Mouse (Mus musculus): ENCODE data around the gene Fbxl18.
A peak's percentile ranks its signal among the peaks of the same experiment; 100 is the strongest.

Fbxl18 gene

GRCm38 (mm10) chr5:142894918-142895613 lies at the start of gene Fbxl18:
Gene Fbxl18 (minus strand): TSS chr5:142895421.
- DNase-seq (ENCODE audit: low read depth, low spot score): peak; percentile 80

DNA sequence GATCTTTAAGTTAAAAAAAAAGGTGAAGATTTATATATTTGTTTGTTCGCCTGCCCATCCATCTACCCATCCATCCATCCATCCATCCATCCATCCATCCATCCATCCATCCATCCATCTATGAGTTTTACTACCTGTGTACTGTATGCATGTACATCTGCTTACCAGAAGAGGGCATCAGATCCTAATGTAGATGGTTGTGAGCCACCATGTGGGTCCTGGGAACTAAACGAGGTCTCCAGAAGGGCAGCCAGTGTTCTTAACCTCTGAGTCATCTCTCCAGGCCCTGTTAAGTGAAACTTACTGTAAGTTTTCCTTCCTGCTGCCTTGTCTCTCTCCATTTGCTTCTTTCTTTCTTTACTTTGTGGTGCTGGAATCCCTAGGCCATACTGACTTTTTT lies 45.2 kb upstream of the Fbxl18 start:
- DNase-seq (ENCODE audit: low read depth, low spot score): no peak

GRCm38 (mm10) chr5:142937956-142938727 lies 42.9 kb upstream of the Fbxl18 start:
- DNase-seq (ENCODE audit: low read depth, low spot score): no peak

DNA sequence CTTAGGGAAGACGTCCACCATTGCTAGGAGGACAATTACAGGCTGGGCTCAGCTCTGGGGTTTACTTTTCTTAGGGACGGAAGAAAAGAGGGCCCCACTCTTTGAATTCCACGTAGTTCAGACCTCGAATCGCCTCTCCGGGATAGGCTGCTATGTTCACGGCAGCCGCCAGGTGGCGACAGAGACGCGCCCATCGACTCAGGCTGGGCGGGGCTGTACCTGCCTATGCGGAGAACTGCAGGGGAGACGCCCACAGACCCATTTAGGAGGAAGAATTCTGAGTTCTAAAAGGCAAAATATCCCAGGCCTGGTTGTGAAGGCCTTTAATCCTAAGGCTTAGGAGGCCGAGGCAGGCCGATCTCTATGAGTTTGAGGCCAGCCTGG lies 41.1 kb upstream of the Fbxl18 start:
- DNase-seq (ENCODE audit: low read depth, low spot score): peak; percentile 71

DNA sequence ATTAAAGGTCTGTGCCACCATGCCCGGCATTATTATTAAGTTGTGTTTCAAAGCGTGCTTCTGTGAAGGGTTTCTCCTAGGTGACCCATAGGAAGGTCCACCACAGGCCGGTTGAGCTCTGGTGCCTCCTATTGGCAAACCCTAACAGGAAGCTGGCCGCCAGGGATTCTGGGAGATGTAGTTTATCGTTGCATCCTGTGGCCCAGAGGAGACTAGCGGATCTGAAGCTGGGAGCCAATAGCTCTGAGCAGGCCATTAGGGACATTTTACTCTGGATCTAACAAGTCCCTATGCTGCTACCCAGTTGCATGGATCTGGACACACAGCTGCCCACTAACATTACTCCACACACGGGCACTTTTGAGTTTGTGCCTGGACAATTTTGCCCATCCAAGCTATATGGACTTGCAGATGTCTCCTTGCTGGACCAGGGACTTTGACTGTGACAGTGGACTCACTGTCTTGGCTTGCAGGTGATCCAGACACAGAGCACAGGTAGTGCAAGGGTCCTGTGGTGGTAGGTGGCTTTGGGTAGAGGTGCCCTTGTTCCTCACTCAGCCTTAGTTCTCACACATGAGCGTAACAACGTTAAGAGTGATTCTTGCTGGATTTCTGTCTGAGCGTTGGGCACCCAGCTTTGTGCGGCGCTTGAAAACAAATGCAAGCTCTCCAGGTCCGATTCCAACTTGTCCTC lies 40.6 kb upstream of the Fbxl18 start:
- peak; percentile 72 for DNase-seq (ENCODE audit: low read depth, low spot score)

DNA sequence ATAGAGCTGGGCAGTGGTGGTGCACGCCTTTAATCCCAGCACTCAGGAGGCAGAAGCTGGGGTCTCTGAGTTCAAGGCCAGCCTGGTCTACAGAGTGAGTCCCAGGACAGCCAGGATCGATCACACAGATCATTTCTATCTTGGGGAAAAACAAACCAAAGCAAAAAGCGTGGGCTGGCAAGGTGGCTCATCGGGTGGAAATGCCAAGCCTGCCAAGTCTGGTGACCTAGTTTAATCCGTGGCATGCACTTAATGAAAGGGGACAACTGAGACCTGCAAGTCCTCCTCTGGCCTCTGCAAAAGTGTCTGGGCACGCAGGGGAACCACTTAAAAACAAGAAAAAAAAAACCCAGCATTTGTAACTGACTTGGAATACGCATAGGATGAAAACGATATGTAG lies 37.5 kb upstream of the Fbxl18 start:
- DNase-seq (ENCODE audit: low read depth, low spot score): no peak

GRCm38 (mm10) chr5:142932084-142932685 lies 37.0 kb upstream of the Fbxl18 start:
- DNase-seq (ENCODE audit: low read depth, low spot score): peak; percentile 80

DNA sequence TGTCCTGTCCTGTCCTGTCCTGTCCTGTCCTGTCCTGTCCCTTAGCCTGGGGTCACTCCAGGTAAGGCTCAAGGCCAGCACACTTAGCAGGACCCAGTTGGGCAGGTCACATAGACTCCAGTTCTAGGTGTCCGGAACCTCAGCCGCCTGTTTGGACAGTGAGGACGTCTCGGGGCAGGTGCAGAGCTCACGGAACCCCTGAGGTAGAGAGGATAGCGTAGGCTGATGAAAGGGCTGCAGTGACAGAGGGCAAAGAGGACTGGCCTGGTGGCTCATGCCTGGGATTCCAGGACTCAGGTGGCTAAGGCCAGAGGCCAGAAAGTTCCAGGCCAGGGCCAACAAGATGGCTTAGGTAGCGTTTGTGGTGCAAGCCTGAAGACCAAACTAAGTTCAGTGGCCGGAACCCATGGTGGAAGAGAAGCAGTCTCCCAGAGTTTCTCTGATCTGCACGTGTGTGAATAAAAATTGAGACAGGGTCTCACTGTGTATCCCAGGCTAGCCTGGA lies 36.1 kb upstream of the Fbxl18 start:
- DNase-seq (ENCODE audit: low read depth, low spot score): no peak

DNA sequence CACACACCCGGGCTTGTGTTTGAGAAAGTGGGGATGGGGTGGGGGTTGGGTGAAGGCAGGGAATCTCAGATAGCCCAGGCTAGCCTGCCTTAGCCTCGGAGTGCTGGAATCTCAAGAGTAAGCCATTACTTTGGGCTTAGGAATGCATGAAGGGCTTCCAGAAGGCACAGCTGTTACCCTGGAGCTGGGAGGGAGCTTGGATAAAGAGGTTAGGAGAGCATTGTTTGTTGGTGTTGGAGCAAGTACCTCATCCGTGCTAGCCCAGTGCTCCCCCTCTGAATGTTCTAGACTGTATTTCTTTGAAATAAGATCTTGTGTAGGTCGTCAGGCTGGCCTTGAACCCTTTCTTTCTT lies 34.2 kb upstream of the Fbxl18 start:
- no peak for DNase-seq (ENCODE audit: low read depth, low spot score)

DNA sequence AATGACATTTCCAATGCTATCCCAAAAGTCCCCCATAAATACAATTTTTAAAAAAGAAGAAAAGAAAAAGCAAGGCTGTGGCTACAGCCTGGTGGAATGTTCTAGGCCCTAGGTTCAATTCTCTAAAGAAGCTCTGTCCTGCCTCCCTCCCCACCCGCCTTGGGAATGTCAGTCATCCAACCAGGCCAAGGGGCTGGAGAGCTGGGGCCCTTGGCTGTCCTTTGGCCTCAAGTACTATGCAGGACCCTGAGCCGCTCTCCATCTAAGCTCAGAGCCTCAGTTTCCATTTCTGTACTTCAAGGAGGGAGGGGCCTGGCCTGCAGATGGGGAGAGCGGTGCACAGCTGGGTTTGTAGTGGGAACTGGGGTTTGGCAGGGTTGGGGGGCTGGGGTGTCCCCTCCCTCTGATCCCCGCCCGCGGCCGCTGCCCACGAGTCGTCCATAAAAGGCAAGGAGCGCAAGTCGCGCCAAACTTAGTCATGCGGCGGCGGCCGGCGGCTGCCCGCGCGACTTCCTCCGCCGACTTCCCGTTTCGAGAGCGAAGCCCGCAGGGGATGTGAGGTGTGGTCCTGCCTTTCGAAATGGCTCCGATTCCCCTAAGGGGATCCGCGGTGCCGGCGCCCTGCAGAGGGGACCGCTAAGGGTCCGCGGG lies 33.7 kb upstream of the Fbxl18 start:
- no peak for DNase-seq (ENCODE audit: low read depth, low spot score)

- no peak for DNase-seq (ENCODE audit: low read depth, low spot score)
Measured at GRCm38 (mm10) chr5:142927341-142927930, 32.2 kb upstream of the Fbxl18 start.

GRCm38 (mm10) chr5:142926940-142927228 lies 31.7 kb upstream of the Fbxl18 start:
- DNase-seq (ENCODE audit: low read depth, low spot score): no peak

- no peak for DNase-seq (ENCODE audit: low read depth, low spot score)
Measured at GRCm38 (mm10) chr5:142926204-142926939, 31.2 kb upstream of the Fbxl18 start.

GRCm38 (mm10) chr5:142924336-142924959 lies 29.2 kb upstream of the Fbxl18 start:
- no peak for DNase-seq (ENCODE audit: low read depth, low spot score)

DNA sequence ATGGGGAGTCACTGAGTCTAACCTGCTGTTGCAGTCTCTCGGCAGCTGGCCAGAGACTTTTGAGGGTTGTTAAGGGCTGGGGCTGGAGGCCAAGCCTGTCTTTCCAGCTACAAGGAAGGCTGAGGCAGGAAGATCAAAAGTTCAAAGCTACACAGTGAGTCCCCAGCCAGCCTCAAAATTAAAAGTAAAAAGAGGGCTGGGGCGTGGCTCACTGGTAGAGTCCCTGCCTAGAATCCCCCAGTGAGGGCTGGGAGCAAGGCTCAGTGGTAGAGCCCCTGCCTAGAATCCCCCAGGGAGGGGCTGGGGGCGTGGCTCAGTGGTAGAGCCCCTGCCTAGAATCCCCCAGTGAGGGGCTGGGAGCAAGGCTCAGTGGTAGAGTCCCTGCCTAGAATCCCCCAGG lies 28.6 kb upstream of the Fbxl18 start:
- no peak for DNase-seq (ENCODE audit: low read depth, low spot score)

DNA sequence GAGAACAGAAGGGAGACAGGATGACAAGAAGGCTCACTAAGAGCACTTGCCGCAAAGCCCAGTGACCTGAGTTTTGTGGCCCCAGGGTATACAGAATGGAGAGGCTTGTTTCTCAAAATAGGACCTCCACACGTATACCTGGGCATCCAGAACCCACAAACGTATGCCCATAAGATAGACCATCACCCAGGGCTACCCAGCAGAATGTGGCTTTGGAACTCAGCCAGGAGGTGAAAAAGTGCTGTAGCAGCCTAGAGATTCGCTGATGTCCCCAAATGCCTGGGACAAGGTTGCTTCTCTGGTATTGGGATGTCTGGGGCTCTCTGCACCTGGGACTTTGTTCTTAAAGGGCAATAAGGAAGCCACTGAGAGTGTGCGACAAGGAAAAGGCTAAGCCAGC lies 27.0 kb upstream of the Fbxl18 start:
- no peak for DNase-seq (ENCODE audit: low read depth, low spot score)

GRCm38 (mm10) chr5:142921074-142921459 lies 25.8 kb upstream of the Fbxl18 start:
- no peak for DNase-seq (ENCODE audit: low read depth, low spot score)

GRCm38 (mm10) chr5:142920311-142921073 lies 25.3 kb upstream of the Fbxl18 start:
- DNase-seq (ENCODE audit: low read depth, low spot score): peak; percentile 90

- no peak for DNase-seq (ENCODE audit: low read depth, low spot score)
Measured at GRCm38 (mm10) chr5:142917402-142917801, 22.2 kb upstream of the Fbxl18 start.

DNA sequence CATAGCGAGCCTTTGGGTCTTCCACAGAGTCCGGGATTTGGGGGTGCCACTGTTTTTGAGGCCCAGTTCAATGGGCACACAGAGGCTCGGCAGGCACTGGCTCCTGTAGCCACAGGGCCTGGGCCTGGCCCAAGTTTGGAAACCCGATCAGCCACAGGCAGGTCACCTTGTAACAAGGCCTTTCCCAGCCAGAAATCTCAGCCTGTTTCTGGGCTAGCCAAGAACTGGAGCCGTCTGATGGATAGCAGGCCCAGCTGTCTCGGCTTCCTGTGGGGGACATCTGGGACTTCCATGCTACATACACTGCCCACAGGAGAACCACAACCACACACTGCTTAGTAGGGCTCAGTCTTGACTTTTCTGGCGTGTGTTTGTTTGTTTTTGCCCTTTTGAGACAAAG lies 21.4 kb upstream of the Fbxl18 start:
- DNase-seq (ENCODE audit: low read depth, low spot score): no peak

All from c-Kit-negative CD71-positive TER-119-positive erythroid progenitor cells, embryonic 14.5 days (primary cell).